Mouse (Mus musculus): ENCODE measurements around the gene Abhd18.

DNA sequence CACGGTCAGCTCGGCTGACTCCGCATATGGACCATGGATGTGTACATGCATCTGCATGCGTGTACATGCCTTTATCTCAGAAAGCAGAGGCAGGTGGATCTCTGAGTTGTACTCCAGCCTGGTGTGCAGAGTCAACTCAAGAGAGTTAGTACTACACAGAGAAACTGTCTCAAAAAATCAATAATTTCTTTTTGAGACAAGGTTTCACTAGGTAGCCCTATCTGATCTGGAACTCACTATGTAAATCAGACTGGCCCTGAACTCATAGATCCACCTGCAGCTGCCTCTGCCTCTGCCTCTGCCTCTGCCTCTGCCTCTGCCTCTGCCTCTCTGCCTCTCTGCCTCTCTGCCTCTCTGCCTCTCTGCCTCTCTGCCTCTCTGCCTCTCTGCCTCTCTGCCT, 91.8 kb downstream of the Abhd18 start:
- TF ChIP-seq CTCF (IDR thresholded peaks at IDR 0.05; ENCODE audit: low read depth, low read length) (no peak), POLR2A (IDR thresholded peaks at IDR 0.05; ENCODE audit: extremely low read depth, insufficient read depth, low read length) (no peak)

Measured in liver, adult 2 months (tissue).